Mouse (Mus musculus): ENCODE results near the gene Gnl2. TPM values are rescaled to one million over a fixed set of nuclear protein-coding genes. Genes with fewer than 3 reads are reported as not detected.

Gene Gnl2
- 93.7 and 101 TPM in 2 replicates for polyA plus RNA-seq (2016; fragmentation: Nextera tagmentation; extraction: Ambion mirVana)

GRCm38 (mm10) chr4:125015806-125016635, at the start of gene Gnl2:
Gene Gnl2 (plus strand): TSS chr4:125016585.
- Histone ChIP-seq H3K9me3 (no peaks in the 10 kb centered on the region), H3K27me3 (replicated peaks; ENCODE audit: low read depth, poor library complexity, severe bottlenecking) (peaks cover 12% of the 10 kb centered on the region), H3K4me1 (no peaks in the 10 kb centered on the region; the same call in 1 of the 2 replicates), H3K4me3 (no peak within 1 kb of the TSS), H3K36me3 (replicated peaks) (no peaks in the 10 kb centered on the region), H3K27ac (replicated peaks) (no peak within 1 kb of the TSS)
- WGBS = 85% methylated on average over 10 of the region's 10 CpGs
- no peak for DNase-seq (ENCODE audit: low spot score)

- H3K27ac ChIP-seq (replicated peaks) = peak overlapping the region; percentile 79
- H3K4me1 ChIP-seq = peaks cover 75% of the 10 kb centered on the region
- WGBS = 36% methylated on average over 6 of the region's 6 CpGs
- peak; percentile 63 for DNase-seq (ENCODE audit: low spot score)
- no peaks in the 10 kb centered on the region for H3K36me3 ChIP-seq (replicated peaks)
- H3K9me3 ChIP-seq = no peaks in the 10 kb centered on the region
- H3K27me3 ChIP-seq (replicated peaks; ENCODE audit: low read depth, poor library complexity, severe bottlenecking) = peaks cover 61% of the 10 kb centered on the region
- H3K4me3 ChIP-seq = peak overlapping the region; percentile 9; the same call in 1 of the 2 replicates
These were observed 47.7 kb upstream of the Gnl2 start for GRCm38 (mm10) chr4:124968711-124969110.

- peak overlapping the region; percentile 79 for H3K27ac ChIP-seq (replicated peaks)
- 64% methylated on average over 7 of the region's 7 CpGs for WGBS
- H3K4me1 ChIP-seq = peaks cover 78% of the 10 kb centered on the region
- no peaks in the 10 kb centered on the region for H3K9me3 ChIP-seq
- peak; percentile 13 for DNase-seq (ENCODE audit: low spot score)
- H3K27me3 ChIP-seq (replicated peaks; ENCODE audit: low read depth, poor library complexity, severe bottlenecking) = peaks cover 61% of the 10 kb centered on the region
- H3K4me3 ChIP-seq = peak overlapping the region; percentile 9; the same call in 1 of the 2 replicates
- H3K36me3 ChIP-seq (replicated peaks) = no peaks in the 10 kb centered on the region
These were observed 47.1 kb upstream of the Gnl2 start for GRCm38 (mm10) chr4:124969219-124969848.

GRCm38 (mm10) chr4:124970194-124970593, 46.2 kb upstream of the Gnl2 start:
- peaks cover 79% of the 10 kb centered on the region for H3K4me1 ChIP-seq

GRCm38 (mm10) chr4:124970677-124971076, 45.7 kb upstream of the Gnl2 start:
- Histone ChIP-seq H3K9me3 (no peaks in the 10 kb centered on the region), H3K4me1 (peaks cover 79% of the 10 kb centered on the region), H3K27me3 (replicated peaks; ENCODE audit: low read depth, poor library complexity, severe bottlenecking) (peaks cover 57% of the 10 kb centered on the region), H3K27ac (replicated peaks) (peak overlapping the region; percentile 62; the same call in 1 of the 2 replicates), H3K36me3 (replicated peaks) (no peaks in the 10 kb centered on the region), H3K4me3 (no peak overlapping the region)
- WGBS = 44% methylated on average over 5 of the region's 5 CpGs
- DNase-seq (ENCODE audit: low spot score) = peak; percentile 18

More at GRCm38 (mm10) chr4:124970194-124970593, 46.2 kb upstream of the Gnl2 start:
- no peak for DNase-seq (ENCODE audit: low spot score)
- no peak overlapping the region for H3K4me3 ChIP-seq
- H3K27me3 ChIP-seq (replicated peaks; ENCODE audit: low read depth, poor library complexity, severe bottlenecking) = peaks cover 62% of the 10 kb centered on the region
- H3K27ac ChIP-seq (replicated peaks) = peak overlapping the region; percentile 62; the same call in 1 of the 2 replicates
- no peaks in the 10 kb centered on the region for H3K9me3 ChIP-seq
- WGBS = 73% methylated on average over 11 of the region's 11 CpGs
- no peaks in the 10 kb centered on the region for H3K36me3 ChIP-seq (replicated peaks)

GRCm38 (mm10) chr4:124971094-124971493, 45.3 kb upstream of the Gnl2 start:
- peaks cover 77% of the 10 kb centered on the region for H3K4me1 ChIP-seq
- 83% methylated on average over 8 of the region's 8 CpGs for WGBS

GRCm38 (mm10) chr4:124972316-124972715, 44.1 kb upstream of the Gnl2 start:
- H3K4me3 ChIP-seq = peak overlapping the region; percentile 21; the same call in 1 of the 2 replicates
- no peaks in the 10 kb centered on the region for H3K36me3 ChIP-seq (replicated peaks)
- H3K9me3 ChIP-seq = no peaks in the 10 kb centered on the region
- H3K27me3 ChIP-seq (replicated peaks; ENCODE audit: low read depth, poor library complexity, severe bottlenecking) = peaks cover 50% of the 10 kb centered on the region
- H3K4me1 ChIP-seq = peaks cover 77% of the 10 kb centered on the region
- peak overlapping the region; percentile 77 for H3K27ac ChIP-seq (replicated peaks)
- peak; percentile 77 for DNase-seq (ENCODE audit: low spot score)
- WGBS = 22% methylated on average over 9 of the region's 9 CpGs

More at GRCm38 (mm10) chr4:124971094-124971493, 45.3 kb upstream of the Gnl2 start:
- Histone ChIP-seq H3K36me3 (replicated peaks) (no peaks in the 10 kb centered on the region), H3K9me3 (no peaks in the 10 kb centered on the region), H3K4me3 (no peak overlapping the region), H3K27me3 (replicated peaks; ENCODE audit: low read depth, poor library complexity, severe bottlenecking) (peaks cover 55% of the 10 kb centered on the region), H3K27ac (replicated peaks) (peak overlapping the region; percentile 52; the same call in 1 of the 2 replicates)
- no peak for DNase-seq (ENCODE audit: low spot score)

- Histone ChIP-seq H3K4me3 (no peak overlapping the region), H3K9me3 (no peaks in the 10 kb centered on the region), H3K27me3 (replicated peaks; ENCODE audit: low read depth, poor library complexity, severe bottlenecking) (peaks cover 50% of the 10 kb centered on the region), H3K36me3 (replicated peaks) (no peaks in the 10 kb centered on the region), H3K27ac (replicated peaks) (peak overlapping the region; percentile 77), H3K4me1 (peaks cover 76% of the 10 kb centered on the region)
- DNase-seq (ENCODE audit: low spot score) = peak; percentile 37
- 78% methylated on average over 2 of the region's 2 CpGs for WGBS
These were observed 43.1 kb upstream of the Gnl2 start for GRCm38 (mm10) chr4:124973296-124973695.

GRCm38 (mm10) chr4:124978201-124978600, 38.2 kb upstream of the Gnl2 start:
- Histone ChIP-seq H3K27ac (replicated peaks) (no peak overlapping the region), H3K27me3 (replicated peaks; ENCODE audit: low read depth, poor library complexity, severe bottlenecking) (peaks cover 54% of the 10 kb centered on the region), H3K36me3 (replicated peaks) (no peaks in the 10 kb centered on the region), H3K9me3 (no peaks in the 10 kb centered on the region), H3K4me1 (peaks cover 41% of the 10 kb centered on the region), H3K4me3 (no peak overlapping the region)
- 31% methylated on average over 5 of the region's 5 CpGs for WGBS
- peak; percentile 36 for DNase-seq (ENCODE audit: low spot score)

GRCm38 (mm10) chr4:124983893-124984526, 32.4 kb upstream of the Gnl2 start:
- H3K4me1 ChIP-seq = peaks cover 58% of the 10 kb centered on the region
- H3K36me3 ChIP-seq (replicated peaks) = no peaks in the 10 kb centered on the region
- H3K9me3 ChIP-seq = no peaks in the 10 kb centered on the region
- no peak overlapping the region for H3K4me3 ChIP-seq
- 22% methylated on average over 9 of the region's 9 CpGs for WGBS
- H3K27ac ChIP-seq (replicated peaks) = no peak overlapping the region
- DNase-seq (ENCODE audit: low spot score) = peak; percentile 47
- H3K27me3 ChIP-seq (replicated peaks; ENCODE audit: low read depth, poor library complexity, severe bottlenecking) = peaks cover 88% of the 10 kb centered on the region

GRCm38 (mm10) chr4:124984871-124985670, 31.3 kb upstream of the Gnl2 start:
- Histone ChIP-seq H3K36me3 (replicated peaks) (no peaks in the 10 kb centered on the region), H3K27ac (replicated peaks) (peak overlapping the region; percentile 40; the same call in 1 of the 2 replicates), H3K4me3 (peak overlapping the region; percentile 62), H3K27me3 (replicated peaks; ENCODE audit: low read depth, poor library complexity, severe bottlenecking) (peaks cover 95% of the 10 kb centered on the region), H3K4me1 (peaks cover 61% of the 10 kb centered on the region), H3K9me3 (no peaks in the 10 kb centered on the region)
- DNase-seq (ENCODE audit: low spot score) = peak; percentile 63
- WGBS = 6% methylated on average over 18 of the region's 18 CpGs
